Mouse (Mus musculus) limb, embryonic 11.5 days (tissue): ENCODE measurements around the gene Hoxb6. TPM values are rescaled to one million over a fixed set of nuclear protein-coding genes. Genes with fewer than 3 reads are reported as not detected.

Source experiments
- ATAC-seq: fragments of 200-750 bp; cut with Nextera tagmentation; 2 replicates; pipeline ENCODE4 v1.8.0; 2017; ENCODE audit warnings: low read depth; ENCODE audit not compliant: insufficient number of reproducible peaks, low FRiP score, low TSS enrichment
- DNase-seq: peaks from one replicate; pipeline ENCODE4 v3.0.0-alpha.2; 2015; ENCODE audit warnings: low spot score
- H3K27ac ChIP-seq: fragments of 300-500 bp; sonication (generic); replicated peaks from 2 replicates; pipeline ENCODE4 v1.5.1; 2014; ENCODE audit warnings: low read depth, mild to moderate bottlenecking, low read length
- H3K27me3 ChIP-seq: fragments of 300-500 bp; sonication (generic); 2 replicates; pipeline ENCODE4 v1.6.1; 2014; ENCODE audit warnings: mild to moderate bottlenecking, low read length, mixed read lengths; ENCODE audit not compliant: control insufficient read depth, insufficient read depth
- H3K36me3 ChIP-seq: fragments of 300-500 bp; sonication (generic); 2 replicates; pipeline ENCODE4 v1.6.1; 2014; ENCODE audit warnings: mild to moderate bottlenecking, low read length, moderate library complexity, mixed read lengths; ENCODE audit not compliant: control insufficient read depth, insufficient read depth
- H3K4me1 ChIP-seq: fragments of 300-500 bp; sonication (generic); 2 replicates; pipeline ENCODE4 v1.6.1; 2014; ENCODE audit warnings: low read length, mixed read lengths; ENCODE audit not compliant: control insufficient read depth, insufficient read depth
- H3K4me2 ChIP-seq: fragments of 300-500 bp; sonication (generic); 2 replicates; pipeline ENCODE4 v1.6.1; 2014; ENCODE audit warnings: low read depth, mild to moderate bottlenecking, moderate library complexity; ENCODE audit not compliant: severe bottlenecking
- H3K4me3 ChIP-seq: fragments of 300-500 bp; sonication (generic); 2 replicates; pipeline ENCODE4 v1.5.1; 2014; ENCODE audit warnings: low read depth, low read length
- H3K9ac ChIP-seq: fragments of 300-500 bp; sonication (generic); 2 replicates; pipeline ENCODE4 v1.6.1; 2014; ENCODE audit warnings: mild to moderate bottlenecking, low read length
- H3K9me3 ChIP-seq: fragments of 300-500 bp; sonication (generic); 2 replicates; pipeline ENCODE4 v1.6.1; 2016; ENCODE audit warnings: low read length; ENCODE audit not compliant: control insufficient read depth
- WGBS: fragments of 180-500 bp; shearing (Covaris S2); extraction: QIAGEN DNeasy Blood & Tissue Kit; methylation state at CpG from one replicate; pipeline ENCODE4 v1.1.7; 2014; 5-methylcytosine and 5-hydroxymethylcytosine counted together
- polyA plus RNA-seq: library from polyadenylated mRNA; unstranded; fragments of >200 nt; fragmentation: Nextera tagmentation; extraction: Ambion mirVana; gene quantifications from 2 replicates; pipeline ENCODE4 v1.2.1, GENCODE M21; 2014

Hoxb6 gene
- polyA plus RNA-seq, 1 experiment from 2014 or later = 1.9 TPM

- no peak for ATAC-seq
- H3K4me2 ChIP-seq = no peak overlapping the region
Observed at GRCm38 (mm10) chr11:96281396-96281795, 10.9 kb upstream of the Hoxb6 start.

GRCm38 (mm10) chr11:96281855-96282570, 10.3 kb upstream of the Hoxb6 start, which contains the start of gene Hoxb8:
Hoxb8 (plus strand) TSS chr11:96281905.
- Histone ChIP-seq H3K4me3 (peak within 1 kb of the TSS; percentile 18), H3K4me2 (peak within 1 kb of the TSS; percentile 64), H3K27ac (no peak within 1 kb of the TSS), H3K27me3 (peaks cover 79% of the 10 kb centered on the region), H3K9ac (no peak within 1 kb of the TSS), H3K36me3 (no peaks in the 10 kb centered on the region), H3K4me1 (peaks cover 15% of the 10 kb centered on the region; the same call in 1 of the 2 replicates), H3K9me3 (no peaks in the 10 kb centered on the region)
- under 1% methylated on average over 27 of the region's 27 CpGs for WGBS
- no peak for DNase-seq
- no peak for ATAC-seq

More at GRCm38 (mm10) chr11:96281396-96281795, 10.9 kb upstream of the Hoxb6 start:
- Histone ChIP-seq H3K4me1 (peaks cover 15% of the 10 kb centered on the region; the same call in 1 of the 2 replicates), H3K27me3 (peaks cover 79% of the 10 kb centered on the region), H3K9me3 (no peaks in the 10 kb centered on the region), H3K4me3 (no peak overlapping the region), H3K36me3 (no peaks in the 10 kb centered on the region), H3K9ac (no peak overlapping the region), H3K27ac (no peak overlapping the region)
- peak; percentile 67 for DNase-seq
- WGBS = under 1% methylated on average over 18 of the region's 18 CpGs

- Histone ChIP-seq H3K9me3 (no peaks in the 10 kb centered on the region), H3K4me1 (peaks cover 17% of the 10 kb centered on the region; the same call in 1 of the 2 replicates), H3K4me2 (peak overlapping the region; percentile 64), H3K27me3 (peaks cover 80% of the 10 kb centered on the region), H3K9ac (peak overlapping the region; percentile 23; the same call in 1 of the 2 replicates), H3K36me3 (no peaks in the 10 kb centered on the region), H3K27ac (no peak overlapping the region), H3K4me3 (peak overlapping the region; percentile 18)
- DNase-seq (peak; percentile 81), ATAC-seq (no peak)
- WGBS = under 1% methylated on average over 49 of the region's 49 CpGs
Observed at GRCm38 (mm10) chr11:96282795-96283430, 9.4 kb upstream of the Hoxb6 start.

GRCm38 (mm10) chr11:96284041-96284749, 8.1 kb upstream of the Hoxb6 start:
- no peak for ATAC-seq
- peak overlapping the region; percentile 56 for H3K9ac ChIP-seq
- peak overlapping the region; percentile 22; the same call in 1 of the 2 replicates for H3K27ac ChIP-seq
- H3K4me1 ChIP-seq = peaks cover 17% of the 10 kb centered on the region; the same call in 1 of the 2 replicates
- H3K9me3 ChIP-seq = no peaks in the 10 kb centered on the region
- DNase-seq = no peak
- under 1% methylated on average over 49 of the region's 49 CpGs for WGBS
- H3K36me3 ChIP-seq = no peaks in the 10 kb centered on the region
- H3K27me3 ChIP-seq = peaks cover 81% of the 10 kb centered on the region
- peak overlapping the region; percentile 31 for H3K4me3 ChIP-seq
- H3K4me2 ChIP-seq = peak overlapping the region; percentile 64

- peak overlapping the region; percentile 56 for H3K9ac ChIP-seq
- H3K36me3 ChIP-seq = no peaks in the 10 kb centered on the region
- WGBS = under 1% methylated on average over 37 of the region's 37 CpGs
- peaks cover 77% of the 10 kb centered on the region for H3K27me3 ChIP-seq
- H3K4me2 ChIP-seq = peak overlapping the region; percentile 64
- peaks cover 17% of the 10 kb centered on the region; the same call in 1 of the 2 replicates for H3K4me1 ChIP-seq
- no peak overlapping the region for H3K27ac ChIP-seq
- peak; percentile 67; the same call in 1 of the 2 replicates for ATAC-seq
- no peaks in the 10 kb centered on the region for H3K9me3 ChIP-seq
- H3K4me3 ChIP-seq = peak overlapping the region; percentile 35
- DNase-seq = peak; percentile 79
Observed at GRCm38 (mm10) chr11:96284774-96285734, 7.2 kb upstream of the Hoxb6 start.

- peaks cover 75% of the 10 kb centered on the region for H3K27me3 ChIP-seq
- under 1% methylated on average over 43 of the region's 43 CpGs for WGBS
- no peak; the same call in 1 of the 2 replicates for ATAC-seq
- no peaks in the 10 kb centered on the region for H3K36me3 ChIP-seq
- peak within 1 kb of the TSS; percentile 46 for H3K9ac ChIP-seq
- peak within 1 kb of the TSS; percentile 64 for H3K4me2 ChIP-seq
- no peak for DNase-seq
- H3K9me3 ChIP-seq = no peaks in the 10 kb centered on the region
- H3K27ac ChIP-seq = no peak within 1 kb of the TSS; the same call in 1 of the 2 replicates
- H3K4me1 ChIP-seq = peaks cover 17% of the 10 kb centered on the region; the same call in 1 of the 2 replicates
- peak within 1 kb of the TSS; percentile 35 for H3K4me3 ChIP-seq
Observed at GRCm38 (mm10) chr11:96285771-96286738, 6.2 kb upstream of the Hoxb6 start, which contains the start of gene Hoxb7. Hoxb7 (plus strand) TSS chr11:96286623.
